Mouse (Mus musculus) intestine, postnatal 0 days (tissue): Measurements from ENCODE around the gene Spg7. TPM values are rescaled to one million over a fixed set of nuclear protein-coding genes. Genes with fewer than 3 reads are reported as not detected.
A peak's percentile ranks its signal among the peaks of the same experiment; 100 is the strongest.

ENCODE experiments used
- ATAC-seq: fragments of 200-750 bp; cut with Nextera tagmentation; 2 replicates; pipeline ENCODE4 v1.8.0; 2017; ENCODE audit warnings: mild to moderate bottlenecking, moderate TSS enrichment, moderate library complexity
- H3K27ac ChIP-seq: fragments of 300-500 bp; sonication (generic); 2 replicates; pipeline ENCODE4 v1.5.1; 2014; ENCODE audit warnings: mild to moderate bottlenecking, low read depth, low read length, moderate library complexity
- H3K27me3 ChIP-seq: fragments of 300-500 bp; sonication (generic); replicated peaks from 2 replicates; pipeline ENCODE4 v1.6.1; 2014; ENCODE audit warnings: low read length, mixed read lengths; ENCODE audit not compliant: control insufficient read depth, insufficient read depth
- H3K36me3 ChIP-seq: fragments of 300-500 bp; sonication (generic); 2 replicates; pipeline ENCODE4 v1.6.1; 2014; ENCODE audit warnings: mild to moderate bottlenecking, moderate library complexity; ENCODE audit not compliant: control insufficient read depth, insufficient read depth
- H3K4me1 ChIP-seq: fragments of 300-500 bp; sonication (generic); replicated peaks from 2 replicates; pipeline ENCODE4 v1.6.1; 2014; ENCODE audit warnings: antibody characterized with exemption, low read length, mixed read lengths; ENCODE audit not compliant: control insufficient read depth, insufficient read depth
- H3K4me2 ChIP-seq: fragments of 300-500 bp; sonication (generic); replicated peaks from 2 replicates; pipeline ENCODE4 v1.6.1; 2014; ENCODE audit warnings: low read depth, mild to moderate bottlenecking, moderate library complexity
- H3K4me3 ChIP-seq: fragments of 300-500 bp; sonication (generic); 2 replicates; pipeline ENCODE4 v1.5.1; 2014; ENCODE audit warnings: low read depth, low read length
- H3K9ac ChIP-seq: fragments of 300-500 bp; sonication (generic); 2 replicates; pipeline ENCODE4 v1.6.1; 2014; ENCODE audit warnings: mild to moderate bottlenecking, low read depth, low read length
- H3K9me3 ChIP-seq: fragments of 300-500 bp; sonication (generic); 2 replicates; pipeline ENCODE4 v1.6.1; 2016; ENCODE audit warnings: mixed run types; ENCODE audit not compliant: control insufficient read depth
- CTCF ChIP-seq: sonication (generic); IDR thresholded peaks from 2 replicates; pipeline ENCODE4 v1.5.1; 2016; ENCODE audit warnings: low read depth, mild to moderate bottlenecking, control low read depth, antibody characterized with exemption, moderate library complexity
- WGBS: fragments of 180-500 bp; shearing (Covaris S2); extraction: QIAGEN DNeasy Blood & Tissue Kit; methylation state at CpG from one replicate; pipeline ENCODE4 v1.1.7; 2014; 5-methylcytosine and 5-hydroxymethylcytosine counted together
- polyA plus RNA-seq: library from polyadenylated mRNA; unstranded; fragments of >200 nt; fragmentation: Nextera tagmentation; extraction: Ambion mirVana; gene quantifications from 2 replicates; pipeline ENCODE4 v1.2.1, GENCODE M21; 2015

Spg7 gene
- polyA plus RNA-seq, 1 experiment from 2014 or later: 44.7 TPM

GRCm38 (mm10) chr8:123104046-123104767 is 41.5 kb downstream of the Spg7 start:
- Histone ChIP-seq H3K9ac (peak overlapping the region; percentile 91), H3K27ac (no peak overlapping the region), H3K4me2 (peak overlapping the region; percentile 80), H3K4me3 (no peak overlapping the region), H3K9me3 (no peaks in the 10 kb centered on the region), H3K36me3 (peaks cover 16% of the 10 kb centered on the region), H3K27me3 (no peaks in the 10 kb centered on the region), H3K4me1 (0 out of 2 replicates have a peak, but pooled peaks cover 3% of the 10 kb centered on the region)
- WGBS: 71% methylated on average over 6 of the region's 6 CpGs
- no peak for TF ChIP-seq CTCF
- ATAC-seq: no peak

GRCm38 (mm10) chr8:123105553-123106326 is 43.0 kb downstream of the Spg7 start:
- no peaks in the 10 kb centered on the region for H3K27me3 ChIP-seq
- H3K4me1 ChIP-seq: peaks cover 4% of the 10 kb centered on the region; the same call in 1 of the 2 replicates
- ATAC-seq: no peak
- no peak overlapping the region for H3K27ac ChIP-seq
- no peak overlapping the region for H3K4me2 ChIP-seq
- WGBS: 65% methylated on average over 5 of the region's 5 CpGs
- H3K9me3 ChIP-seq: no peaks in the 10 kb centered on the region
- H3K9ac ChIP-seq: no peak overlapping the region
- H3K4me3 ChIP-seq: no peak overlapping the region
- TF ChIP-seq CTCF: peak; percentile 73
- peaks cover 16% of the 10 kb centered on the region for H3K36me3 ChIP-seq

GRCm38 (mm10) chr8:123106531-123106930 is 43.8 kb downstream of the Spg7 start:
- 61% methylated on average over 2 of the region's 2 CpGs for WGBS
- H3K9me3 ChIP-seq: no peaks in the 10 kb centered on the region
- H3K4me1 ChIP-seq: peaks cover 7% of the 10 kb centered on the region; the same call in 1 of the 2 replicates
- TF ChIP-seq CTCF: peak; percentile 71
- H3K9ac ChIP-seq: no peak overlapping the region
- ATAC-seq: no peak
- H3K27ac ChIP-seq: no peak overlapping the region
- H3K4me2 ChIP-seq: no peak overlapping the region
- H3K36me3 ChIP-seq: peaks cover 16% of the 10 kb centered on the region
- no peak overlapping the region for H3K4me3 ChIP-seq
- no peaks in the 10 kb centered on the region for H3K27me3 ChIP-seq

GRCm38 (mm10) chr8:123108010-123108409 is 45.3 kb downstream of the Spg7 start:
- no peak for ATAC-seq
- Histone ChIP-seq H3K9ac (no peak overlapping the region), H3K4me1 (peaks cover 7% of the 10 kb centered on the region; the same call in 1 of the 2 replicates), H3K27me3 (no peaks in the 10 kb centered on the region), H3K9me3 (no peaks in the 10 kb centered on the region), H3K4me2 (no peak overlapping the region), H3K36me3 (peaks cover 16% of the 10 kb centered on the region), H3K4me3 (no peak overlapping the region), H3K27ac (no peak overlapping the region)
- 73% methylated on average over 1 of the region's 1 CpGs for WGBS
- peak; percentile 52 for TF ChIP-seq CTCF

GRCm38 (mm10) chr8:123108953-123109352 is 46.2 kb downstream of the Spg7 start:
- Histone ChIP-seq H3K4me3 (no peak overlapping the region), H3K4me1 (peaks cover 4% of the 10 kb centered on the region; the same call in 1 of the 2 replicates), H3K9ac (no peak overlapping the region), H3K4me2 (no peak overlapping the region), H3K27me3 (no peaks in the 10 kb centered on the region), H3K27ac (no peak overlapping the region), H3K36me3 (peaks cover 9% of the 10 kb centered on the region), H3K9me3 (no peaks in the 10 kb centered on the region)
- no peak for TF ChIP-seq CTCF
- no peak for ATAC-seq
- 82% methylated on average over 5 of the region's 5 CpGs for WGBS

GRCm38 (mm10) chr8:123110649-123111048 is 47.9 kb downstream of the Spg7 start:
- 10% methylated on average over 4 of the region's 4 CpGs for WGBS
- peak; percentile 82 for TF ChIP-seq CTCF
- Histone ChIP-seq H3K27me3 (peaks cover 2% of the 10 kb centered on the region; the same call in 1 of the 2 replicates), H3K9ac (no peak overlapping the region), H3K9me3 (no peaks in the 10 kb centered on the region), H3K27ac (no peak overlapping the region), H3K4me3 (no peak overlapping the region), H3K36me3 (no peaks in the 10 kb centered on the region), H3K4me2 (no peak overlapping the region), H3K4me1 (peaks cover 4% of the 10 kb centered on the region; the same call in 1 of the 2 replicates)
- ATAC-seq: peak; percentile 62
